Mouse (Mus musculus) cerebellum, adult 2 months (tissue): ENCODE measurements around the gene Selenbp2.
"Not testable (repeated sequence)": the region's sequence is repeated elsewhere in the genome, so short reads cannot be mapped to it uniquely, and the experiment has no call there.

Source experiments
- CTCF ChIP-seq: fragments of 200-500 bp; IDR thresholded peaks from 2 replicates; pipeline ENCODE4 v1.5.1; 2011; ENCODE audit warnings: low read depth, mild to moderate bottlenecking, control low read depth, low read length, moderate library complexity, borderline replicate concordance; ENCODE audit not compliant: insufficient read depth
- POLR2A ChIP-seq: fragments of 200-500 bp; IDR thresholded peaks from 2 replicates; pipeline ENCODE4 v1.6.1; 2011; ENCODE audit warnings: low read length, control low read depth, borderline replicate concordance; ENCODE audit not compliant: insufficient read depth

GRCm38 (mm10) chr3:94657852-94658739 is 35.3 kb upstream of the Selenbp2 start:
- TF ChIP-seq CTCF, POLR2A: not testable (repeated sequence)
